Mouse (Mus musculus) myocyte (in vitro differentiated cells): ENCODE results near the gene Padi2. TPM values are rescaled to one million over a fixed set of nuclear protein-coding genes. Genes with fewer than 3 reads are reported as not detected.
A peak's percentile ranks its signal among the peaks of the same experiment; 100 is the strongest.

Source experiments
- H3K27me3 ChIP-seq: one replicate; pipeline ENCODE4 v1.6.1; 2011; ENCODE audit not compliant: control insufficient read depth, insufficient read depth, insufficient read length
- H3K36me3 ChIP-seq: one replicate; pipeline ENCODE4 v1.6.1; 2011; ENCODE audit not compliant: control insufficient read depth, insufficient read depth
- H3K4me2 ChIP-seq: one replicate; pipeline ENCODE4 v1.6.1; 2011; ENCODE audit warnings: low read depth, control low read depth
- H3K4me3 ChIP-seq: one replicate; pipeline ENCODE4 v1.5.1; 2011; ENCODE audit warnings: mild to moderate bottlenecking, control low read depth, moderate library complexity
- H3K79me2 ChIP-seq: one replicate; pipeline ENCODE4 v1.6.1; 2011; ENCODE audit not compliant: control insufficient read depth, insufficient read depth
- H3ac ChIP-seq: one replicate; pipeline ENCODE4 v1.6.1; 2011; ENCODE audit not compliant: control insufficient read depth, insufficient read length
- CEBPB ChIP-seq: IDR thresholded peaks from 2 replicates; pipeline ENCODE4 v1.6.1; 2011; ENCODE audit warnings: mild to moderate bottlenecking, moderate library complexity; ENCODE audit not compliant: poor library complexity, insufficient read depth, severe bottlenecking
- E2F4 ChIP-seq: IDR thresholded peaks from one replicate; pipeline ENCODE4 v1.6.1; 2011; ENCODE audit warnings: mild to moderate bottlenecking, control low read depth, moderate library complexity; ENCODE audit not compliant: insufficient read depth
- MAX ChIP-seq: IDR thresholded peaks from one replicate; pipeline ENCODE4 v1.6.1; 2011; ENCODE audit warnings: low read depth, mild to moderate bottlenecking, control low read depth
- MYOD1 ChIP-seq, 3 experiments: IDR thresholded peaks; one replicate each; pipeline ENCODE4 v1.6.1; 2011; ENCODE audit warnings: control low read depth in 2 of 3, low read depth in 2 of 3, mild to moderate bottlenecking in 2 of 3, moderate library complexity in 1 of 3; ENCODE audit not compliant: insufficient read length in 2 of 3, control insufficient read depth in 1 of 3
- MYOG ChIP-seq, 3 experiments: IDR thresholded peaks; one replicate each; pipeline ENCODE4 v1.6.1; 2011; ENCODE audit warnings: control low read depth in 2 of 3, low read depth in 2 of 3, mild to moderate bottlenecking in 2 of 3; ENCODE audit not compliant: insufficient read length in 2 of 3, control insufficient read depth in 1 of 3, insufficient read depth in 1 of 3
- POLR2A ChIP-seq: IDR thresholded peaks from one replicate; pipeline ENCODE4 v1.6.1; 2011; ENCODE audit warnings: low read depth, mild to moderate bottlenecking, control low read depth, moderate library complexity; ENCODE audit not compliant: insufficient read length
- POLR2AphosphoS2 ChIP-seq: IDR thresholded peaks from one replicate; pipeline ENCODE4 v1.6.1; 2011; ENCODE audit warnings: low read depth, control low read depth; ENCODE audit not compliant: insufficient read length
- REST ChIP-seq: IDR thresholded peaks from one replicate; pipeline ENCODE4 v1.6.1; 2011; ENCODE audit warnings: mild to moderate bottlenecking, control low read depth, moderate library complexity; ENCODE audit not compliant: insufficient read depth, insufficient read length
- SRF ChIP-seq: IDR thresholded peaks from one replicate; pipeline ENCODE4 v1.6.1; 2011; ENCODE audit warnings: low read depth; ENCODE audit not compliant: control insufficient read depth, insufficient read length
- TCF12 ChIP-seq: IDR thresholded peaks from one replicate; pipeline ENCODE4 v1.6.1; 2011; ENCODE audit warnings: mild to moderate bottlenecking, control low read depth; ENCODE audit not compliant: poor library complexity, insufficient read depth, severe bottlenecking
- TCF3 ChIP-seq: IDR thresholded peaks from one replicate; pipeline ENCODE4 v1.6.1; 2011; ENCODE audit warnings: low read depth, control low read depth; ENCODE audit not compliant: insufficient read length
- USF1 ChIP-seq: IDR thresholded peaks from one replicate; pipeline ENCODE4 v1.6.1; 2011; ENCODE audit warnings: low read depth, mild to moderate bottlenecking, control low read depth, moderate library complexity
- polyA plus RNA-seq: library from polyadenylated mRNA; unstranded; fragments of >200 nt; fragmentation: generic; extraction: Trizol; gene quantifications from one replicate; pipeline ENCODE4 v1.2.1, GENCODE M21; 2012; ENCODE audit warnings: missing spikeins

Gene Padi2
- polyA plus RNA-seq, 1 experiment, result 20.7 TPM

- Histone ChIP-seq H3ac (no peak overlapping the region), H3K4me2 (no peak overlapping the region), H3K27me3 (peaks cover 25% of the 10 kb centered on the region), H3K36me3 (no peaks in the 10 kb centered on the region), H3K4me3 (no peak overlapping the region), H3K79me2 (no peaks in the 10 kb centered on the region)
- no peak for TF ChIP-seq MAX
- TF ChIP-seq MYOG (IDR thresholded peaks at IDR 0.05; ENCODE audit: control insufficient read depth in 1 of 3, insufficient read depth in 1 of 3, insufficient read length in 2 of 3, low read depth in 2 of 3), result no peak
- no peak for TF ChIP-seq E2F4
- no peak for TF ChIP-seq CEBPB
- no peak for TF ChIP-seq MYOD1 (IDR thresholded peaks at IDR 0.05; ENCODE audit: control insufficient read depth in 1 of 3, insufficient read length in 2 of 3, low read depth in 2 of 3)
- no peak for TF ChIP-seq USF1
- no peak for TF ChIP-seq TCF12
- TF ChIP-seq SRF, result no peak
- TF ChIP-seq POLR2AphosphoS2, result no peak
- no peak for TF ChIP-seq TCF3
Measured at GRCm38 (mm10) chr4:140919974-140920836, 14.1 kb downstream of the Padi2 start.

GRCm38 (mm10) chr4:140922508-140922907 is 16.4 kb downstream of the Padi2 start:
- Histone ChIP-seq H3ac (no peak overlapping the region), H3K79me2 (no peaks in the 10 kb centered on the region), H3K27me3 (peaks cover 22% of the 10 kb centered on the region), H3K36me3 (no peaks in the 10 kb centered on the region), H3K4me3 (no peak overlapping the region), H3K4me2 (no peak overlapping the region)
- TF ChIP-seq MYOG (IDR thresholded peaks at IDR 0.05; ENCODE audit: control insufficient read depth in 1 of 3, insufficient read depth in 1 of 3, insufficient read length in 2 of 3, low read depth in 2 of 3) (peak in 1 of 3 experiments; percentile 61), MYOD1 (IDR thresholded peaks at IDR 0.05; ENCODE audit: control insufficient read depth in 1 of 3, insufficient read length in 2 of 3, low read depth in 2 of 3) (peak in 1 of 3 experiments; percentile 74), MAX (no peak)

- no peaks in the 10 kb centered on the region for H3K36me3 ChIP-seq
- H3K4me2 ChIP-seq, result no peak overlapping the region
- H3K27me3 ChIP-seq, result peaks cover 9% of the 10 kb centered on the region
- H3K4me3 ChIP-seq, result no peak overlapping the region
- no peaks in the 10 kb centered on the region for H3K79me2 ChIP-seq
- no peak overlapping the region for H3ac ChIP-seq
- no peak for TF ChIP-seq E2F4
- no peak for TF ChIP-seq SRF
- no peak for TF ChIP-seq TCF12
- no peak for TF ChIP-seq MYOG (IDR thresholded peaks at IDR 0.05; ENCODE audit: control insufficient read depth in 1 of 3, insufficient read depth in 1 of 3, insufficient read length in 2 of 3, low read depth in 2 of 3)
- TF ChIP-seq USF1, result no peak
- TF ChIP-seq POLR2AphosphoS2, result no peak
- TF ChIP-seq REST, result no peak
- TF ChIP-seq MYOD1 (IDR thresholded peaks at IDR 0.05; ENCODE audit: control insufficient read depth in 1 of 3, insufficient read length in 2 of 3, low read depth in 2 of 3), result no peak
- no peak for TF ChIP-seq MAX
- no peak for TF ChIP-seq POLR2A
- TF ChIP-seq TCF3, result no peak
- TF ChIP-seq CEBPB, result no peak
Measured at GRCm38 (mm10) chr4:140925648-140926047, 19.5 kb downstream of the Padi2 start.

- Histone ChIP-seq H3ac (no peak overlapping the region), H3K79me2 (no peaks in the 10 kb centered on the region), H3K27me3 (no peaks in the 10 kb centered on the region), H3K36me3 (no peaks in the 10 kb centered on the region), H3K4me2 (no peak overlapping the region), H3K4me3 (no peak overlapping the region)
- TF ChIP-seq USF1, result no peak
- no peak for TF ChIP-seq E2F4
- TF ChIP-seq CEBPB, result no peak
Measured at GRCm38 (mm10) chr4:140928349-140928748, 22.2 kb downstream of the Padi2 start.

GRCm38 (mm10) chr4:140929745-140930144 is 23.6 kb downstream of the Padi2 start:
- Histone ChIP-seq H3K27me3 (no peaks in the 10 kb centered on the region), H3K4me3 (no peak overlapping the region), H3ac (no peak overlapping the region), H3K4me2 (no peak overlapping the region), H3K79me2 (no peaks in the 10 kb centered on the region), H3K36me3 (no peaks in the 10 kb centered on the region)
- TF ChIP-seq MAX (no peak), E2F4 (no peak), TCF3 (no peak), CEBPB (no peak), SRF (no peak)
